Mouse (Mus musculus): ENCODE data around the gene Acap2. TPM values are rescaled to one million over a fixed set of nuclear protein-coding genes. Genes with fewer than 3 reads are reported as not detected.

The Acap2 gene
- polyA plus RNA-seq, 1 experiment from 2014 or later: 10.3 TPM

DNA sequence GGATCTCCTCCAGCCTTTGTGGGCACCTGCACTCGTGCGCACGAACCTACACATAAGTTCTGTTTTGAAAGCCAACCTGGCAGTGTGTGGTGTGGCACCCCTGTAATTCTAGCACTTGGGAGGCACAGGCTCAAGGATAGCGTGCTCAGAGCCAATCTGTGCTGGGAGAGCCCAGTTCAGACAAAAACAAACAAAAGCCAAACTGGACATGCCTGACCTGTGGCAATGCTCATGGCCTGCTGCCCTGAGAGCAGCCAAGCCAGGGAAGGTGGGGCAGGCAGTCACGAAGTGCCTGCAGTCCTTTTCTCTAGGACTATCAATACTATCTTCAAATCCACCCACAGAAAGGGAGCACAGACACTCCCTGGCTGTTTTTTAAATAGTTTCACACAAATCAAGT lies 157.9 kb downstream of the Acap2 start:
- H3K9me3 ChIP-seq: no peaks in the 10 kb centered on the region
- H3K27ac ChIP-seq (replicated peaks): no peak overlapping the region
- no peak overlapping the region for H3K4me3 ChIP-seq
- no peak for ATAC-seq (ENCODE audit: extremely low read depth, insufficient number of reproducible peaks, low FRiP score, low TSS enrichment)
- 88% methylated on average over 5 of the region's 5 CpGs for WGBS
- H3K4me2 ChIP-seq: no peak overlapping the region
- H3K27me3 ChIP-seq (replicated peaks): no peaks in the 10 kb centered on the region
- peaks cover 41% of the 10 kb centered on the region for H3K4me1 ChIP-seq
- H3K9ac ChIP-seq: no peak overlapping the region
- no peaks in the 10 kb centered on the region for H3K36me3 ChIP-seq

Other genes with a start within 250 kb of the Acap2 start
- gene Xxylt1, start 119.8 kb downstream of the Acap2 start, polyA plus RNA-seq (2015; fragmentation: Nextera tagmentation; extraction: Ambion mirVana): 8.4 and 9.8 TPM in 2 replicates
- gene Ppp1r2, start 74.0 kb upstream of the Acap2 start, polyA plus RNA-seq (2015; fragmentation: Nextera tagmentation; extraction: Ambion mirVana): 92.6 and 93.3 TPM in 2 replicates
- 0.23 TPM in 1 of 2 replicates, not detected in the other for gene Apod, start 113.6 kb upstream of the Acap2 start, polyA plus RNA-seq (2015; fragmentation: Nextera tagmentation; extraction: Ambion mirVana)
- gene Bdh1, start 221.0 kb upstream of the Acap2 start, polyA plus RNA-seq (2015; fragmentation: Nextera tagmentation; extraction: Ambion mirVana): 9.7 and 10.8 TPM in 2 replicates